Mouse (Mus musculus) C2C12 (cell line): ENCODE measurements around the gene Cmtm3.
"Not testable (repeated sequence)": the region's sequence is repeated elsewhere in the genome, so short reads cannot be mapped to it uniquely, and the experiment has no call there.

Experiments
- CEBPB ChIP-seq: IDR thresholded peaks from one replicate; pipeline ENCODE4 v1.6.1; 2011; ENCODE audit warnings: low read depth, mild to moderate bottlenecking, control low read depth, moderate library complexity
- CTCF ChIP-seq: IDR thresholded peaks from one replicate; pipeline ENCODE4 v1.5.1; 2011; ENCODE audit not compliant: control insufficient read depth, insufficient read depth, insufficient read length
- MAX ChIP-seq: IDR thresholded peaks from one replicate; pipeline ENCODE4 v1.6.1; 2011; ENCODE audit warnings: mild to moderate bottlenecking, control low read depth
- MYOD1 ChIP-seq: IDR thresholded peaks from one replicate; pipeline ENCODE4 v1.6.1; 2011; ENCODE audit warnings: low read depth; ENCODE audit not compliant: control insufficient read depth, insufficient read length
- USF1 ChIP-seq: IDR thresholded peaks from one replicate; pipeline ENCODE4 v1.6.1; 2011; ENCODE audit warnings: low read depth, mild to moderate bottlenecking, control low read depth, moderate library complexity

- TF ChIP-seq CTCF, USF1, MAX, MYOD1, CEBPB: not testable (repeated sequence)
Observed at GRCm38 (mm10) chr8:104309441-104310155, 29.6 kb upstream of the Cmtm3 start, which contains the start of the genes Gm45711 and Cmtm1.
